Mouse (Mus musculus) forebrain, embryonic 14.5 days (tissue): Measurements from ENCODE around the gene Kif21b. TPM values are rescaled to one million over a fixed set of nuclear protein-coding genes. Genes with fewer than 3 reads are reported as not detected.

Experiments used
- ATAC-seq: fragments of 200-750 bp; cut with Nextera tagmentation; 2 replicates; pipeline ENCODE4 v1.8.0; 2017; ENCODE audit warnings: mild to moderate bottlenecking, moderate library complexity
- DNase-seq: peaks from one replicate; pipeline ENCODE4 v3.0.0-alpha.2; 2015; ENCODE audit warnings: low spot score
- H3K27ac ChIP-seq: fragments of 300-500 bp; sonication (generic); 2 replicates; pipeline ENCODE4 v1.5.1; 2014; ENCODE audit warnings: low read depth, mild to moderate bottlenecking, control low read depth, low read length, moderate library complexity
- H3K27me3 ChIP-seq: fragments of 300-500 bp; sonication (generic); replicated peaks from 2 replicates; pipeline ENCODE4 v1.6.1; 2014; ENCODE audit warnings: low read length, control low read depth, mixed read lengths; ENCODE audit not compliant: control insufficient read depth, insufficient read depth
- H3K36me3 ChIP-seq: fragments of 300-500 bp; sonication (generic); 2 replicates; pipeline ENCODE4 v1.6.1; 2014; ENCODE audit warnings: low read length, control low read depth; ENCODE audit not compliant: control insufficient read depth, insufficient read depth
- H3K4me1 ChIP-seq: fragments of 300-500 bp; sonication (generic); 2 replicates; pipeline ENCODE4 v1.6.1; 2014; ENCODE audit warnings: antibody characterized with exemption, low read length, control low read depth; ENCODE audit not compliant: control insufficient read depth, insufficient read depth
- H3K4me2 ChIP-seq: fragments of 300-500 bp; sonication (generic); 2 replicates; pipeline ENCODE4 v1.6.1; 2014; ENCODE audit warnings: mild to moderate bottlenecking, control low read depth, low read length
- H3K4me3 ChIP-seq: fragments of 300-500 bp; sonication (generic); 2 replicates; pipeline ENCODE4 v1.5.1; 2014; ENCODE audit warnings: low read depth, low read length, control low read depth
- H3K9ac ChIP-seq: fragments of 300-500 bp; sonication (generic); 2 replicates; pipeline ENCODE4 v1.6.1; 2014; ENCODE audit warnings: mild to moderate bottlenecking, low read length, control low read depth, moderate library complexity
- H3K9me3 ChIP-seq: fragments of 300-500 bp; sonication (generic); replicated peaks from 2 replicates; pipeline ENCODE4 v1.6.1; 2016; ENCODE audit warnings: low read length, control low read depth, mixed read lengths; ENCODE audit not compliant: control insufficient read depth
- WGBS: fragments of 180-500 bp; shearing (Covaris S2); extraction: QIAGEN DNeasy Blood & Tissue Kit; methylation state at CpG from one replicate; pipeline ENCODE4 v1.1.7; 2014; 5-methylcytosine and 5-hydroxymethylcytosine counted together
- polyA plus RNA-seq: library from polyadenylated mRNA; unstranded; fragments of >200 nt; fragmentation: Nextera tagmentation; extraction: Ambion mirVana; gene quantifications from 2 replicates; pipeline ENCODE4 v1.2.1, GENCODE M21; 2014

The Kif21b gene
- polyA plus RNA-seq, 1 experiment from 2014 or later, result 52.4 TPM

DNA sequence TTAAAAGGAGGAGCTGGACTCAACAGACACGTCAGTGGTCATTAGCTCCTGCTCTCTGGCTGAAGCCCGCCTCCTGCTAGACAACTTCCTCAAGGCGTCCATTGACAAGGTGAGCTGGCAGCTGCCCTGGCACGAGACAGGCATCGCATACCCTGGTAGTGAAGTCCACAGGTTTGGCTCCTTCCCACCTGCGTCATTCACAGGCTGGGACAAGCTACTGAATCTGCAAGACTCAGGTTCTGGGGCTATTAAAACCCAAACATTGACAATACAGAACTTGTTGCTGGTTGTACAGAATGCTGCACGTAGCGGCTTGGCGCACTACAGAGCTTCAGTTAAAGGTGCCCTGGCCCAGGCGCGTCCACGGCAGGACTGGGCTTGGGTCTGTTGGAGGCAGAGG is 29.1 kb downstream of the Kif21b start:
- Histone ChIP-seq H3K27me3 (no peaks in the 10 kb centered on the region), H3K36me3 (peaks cover 98% of the 10 kb centered on the region), H3K9ac (no peak overlapping the region), H3K4me3 (no peak overlapping the region), H3K4me1 (no peaks in the 10 kb centered on the region), H3K4me2 (no peak overlapping the region), H3K9me3 (no peaks in the 10 kb centered on the region), H3K27ac (no peak overlapping the region)
- no peak for DNase-seq
- 88% methylated on average over 12 of the region's 12 CpGs for WGBS
- ATAC-seq, result no peak

- Histone ChIP-seq H3K4me2 (no peak overlapping the region), H3K9ac (no peak overlapping the region), H3K27me3 (no peaks in the 10 kb centered on the region), H3K27ac (no peak overlapping the region), H3K36me3 (peaks cover 98% of the 10 kb centered on the region), H3K4me1 (no peaks in the 10 kb centered on the region), H3K4me3 (no peak overlapping the region), H3K9me3 (no peaks in the 10 kb centered on the region)
- ATAC-seq, result no peak
- no peak for DNase-seq
- 90% methylated on average over 6 of the region's 6 CpGs for WGBS
These were observed 29.7 kb downstream of the Kif21b start for GRCm38 (mm10) chr1:136160930-136161329.

- H3K4me2 ChIP-seq, result no peak overlapping the region
- no peaks in the 10 kb centered on the region for H3K4me1 ChIP-seq
- no peak overlapping the region for H3K9ac ChIP-seq
- no peaks in the 10 kb centered on the region for H3K9me3 ChIP-seq
- ATAC-seq, result no peak
- 91% methylated on average over 7 of the region's 7 CpGs for WGBS
- no peak overlapping the region for H3K4me3 ChIP-seq
- H3K36me3 ChIP-seq, result peaks cover 95% of the 10 kb centered on the region
- DNase-seq, result no peak
- no peaks in the 10 kb centered on the region for H3K27me3 ChIP-seq
- no peak overlapping the region for H3K27ac ChIP-seq
These were observed 30.2 kb downstream of the Kif21b start for GRCm38 (mm10) chr1:136161333-136161921.

- no peaks in the 10 kb centered on the region for H3K27me3 ChIP-seq
- ATAC-seq (peak; percentile 9; the same call in 1 of the 2 replicates), DNase-seq (no peak)
- peaks cover 91% of the 10 kb centered on the region for H3K36me3 ChIP-seq
- WGBS, result 54% methylated on average over 2 of the region's 2 CpGs
- no peak overlapping the region for H3K4me2 ChIP-seq
- no peaks in the 10 kb centered on the region for H3K4me1 ChIP-seq
- no peaks in the 10 kb centered on the region for H3K9me3 ChIP-seq
- no peak overlapping the region for H3K9ac ChIP-seq
- H3K4me3 ChIP-seq, result no peak overlapping the region
- H3K27ac ChIP-seq, result no peak overlapping the region
These were observed 34.2 kb downstream of the Kif21b start for GRCm38 (mm10) chr1:136165436-136165835.

GRCm38 (mm10) chr1:136167657-136168056 is 36.5 kb downstream of the Kif21b start:
- H3K36me3 ChIP-seq, result peaks cover 91% of the 10 kb centered on the region
- H3K4me3 ChIP-seq, result no peak overlapping the region
- no peak for DNase-seq
- H3K4me1 ChIP-seq, result no peaks in the 10 kb centered on the region
- no peaks in the 10 kb centered on the region for H3K9me3 ChIP-seq
- no peak overlapping the region for H3K4me2 ChIP-seq
- no peak overlapping the region for H3K9ac ChIP-seq
- H3K27ac ChIP-seq, result no peak overlapping the region
- no peaks in the 10 kb centered on the region for H3K27me3 ChIP-seq
- no peak for ATAC-seq
- WGBS, result 77% methylated on average over 8 of the region's 8 CpGs

DNA sequence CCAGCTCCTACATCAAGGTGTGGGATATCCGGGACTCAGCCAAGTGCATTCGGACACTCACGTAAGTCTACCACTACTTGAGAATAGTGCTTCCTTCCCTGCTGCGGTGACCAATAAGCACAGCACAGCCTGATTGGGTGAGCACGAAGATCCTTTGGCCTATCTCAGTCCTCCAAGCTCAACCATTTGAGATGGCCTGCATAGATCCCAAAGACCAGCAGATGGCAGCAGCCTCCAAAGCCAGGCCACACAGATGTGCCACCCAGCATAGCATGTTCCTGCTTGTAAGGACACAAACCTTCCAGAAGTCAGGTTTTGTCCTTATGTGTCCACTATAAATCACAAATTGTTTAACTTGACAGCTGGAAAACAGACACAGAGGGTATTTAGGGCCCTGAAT is 38.9 kb downstream of the Kif21b start:
- no peak overlapping the region for H3K9ac ChIP-seq
- no peaks in the 10 kb centered on the region for H3K9me3 ChIP-seq
- peaks cover 91% of the 10 kb centered on the region for H3K36me3 ChIP-seq
- no peaks in the 10 kb centered on the region for H3K4me1 ChIP-seq
- H3K4me2 ChIP-seq, result no peak overlapping the region
- no peaks in the 10 kb centered on the region for H3K27me3 ChIP-seq
- DNase-seq (peak; percentile 87), ATAC-seq (peak; percentile 69)
- H3K4me3 ChIP-seq, result no peak overlapping the region
- no peak overlapping the region for H3K27ac ChIP-seq
- WGBS, result 6% methylated on average over 5 of the region's 5 CpGs

DNA sequence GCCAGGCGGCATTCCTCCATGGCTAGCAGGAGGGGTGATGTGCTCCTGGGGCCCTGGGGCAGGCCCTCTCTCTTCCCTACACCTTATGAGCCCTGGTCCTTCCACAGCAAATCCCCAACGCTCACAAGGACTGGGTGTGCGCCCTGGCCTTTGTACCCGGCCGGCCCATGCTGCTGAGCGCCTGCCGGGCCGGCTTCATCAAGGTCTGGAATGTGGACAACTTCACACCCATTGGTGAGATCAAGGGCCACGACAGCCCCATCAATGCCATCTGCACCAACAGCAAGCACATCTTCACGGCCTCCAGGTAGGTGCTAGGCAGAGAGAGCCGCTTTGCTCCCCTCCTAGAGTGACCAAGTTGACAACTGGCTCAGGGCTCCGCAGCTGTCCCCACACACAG is 41.5 kb downstream of the Kif21b start:
- no peak overlapping the region for H3K27ac ChIP-seq
- no peaks in the 10 kb centered on the region for H3K27me3 ChIP-seq
- no peak overlapping the region for H3K4me3 ChIP-seq
- peaks cover 96% of the 10 kb centered on the region for H3K36me3 ChIP-seq
- H3K4me1 ChIP-seq, result no peaks in the 10 kb centered on the region
- WGBS, result 76% methylated on average over 12 of the region's 12 CpGs
- no peak overlapping the region for H3K9ac ChIP-seq
- ATAC-seq, result no peak
- no peaks in the 10 kb centered on the region for H3K9me3 ChIP-seq
- H3K4me2 ChIP-seq, result no peak overlapping the region
- DNase-seq, result no peak

- Histone ChIP-seq H3K9me3 (no peaks in the 10 kb centered on the region), H3K4me3 (no peak overlapping the region), H3K27me3 (no peaks in the 10 kb centered on the region), H3K36me3 (peaks cover 88% of the 10 kb centered on the region), H3K9ac (no peak overlapping the region), H3K4me1 (no peaks in the 10 kb centered on the region), H3K27ac (no peak overlapping the region), H3K4me2 (no peak overlapping the region)
- WGBS, result 20% methylated on average over 13 of the region's 13 CpGs
- ATAC-seq (0 out of 2 replicates have a peak, but pooled peaks have one; percentile 21), DNase-seq (peak; percentile 38)
These were observed 43.0 kb downstream of the Kif21b start for GRCm38 (mm10) chr1:136174101-136174606.

GRCm38 (mm10) chr1:136175183-136175582 is 44.0 kb downstream of the Kif21b start:
- Histone ChIP-seq H3K9ac (no peak overlapping the region), H3K27me3 (no peaks in the 10 kb centered on the region), H3K9me3 (no peaks in the 10 kb centered on the region), H3K27ac (no peak overlapping the region; the same call in 1 of the 2 replicates), H3K4me2 (no peak overlapping the region), H3K4me3 (no peak overlapping the region), H3K4me1 (no peaks in the 10 kb centered on the region), H3K36me3 (peaks cover 81% of the 10 kb centered on the region)
- ATAC-seq, result 0 out of 2 replicates have a peak, but pooled peaks have one; percentile 17
- DNase-seq, result peak; percentile 71
- 32% methylated on average over 6 of the region's 6 CpGs for WGBS
